Mouse (Mus musculus) layer of hippocampus, adult 9-10 months (tissue): ENCODE results near the gene Sh2d3c.

Experiments
- DNase-seq: peaks from one replicate; pipeline ENCODE4 v3.0.0; 2022; ENCODE audit warnings: low spot score

The Sh2d3c gene

GRCm38 (mm10) chr2:32756674-32757055 is 35.8 kb downstream of the Sh2d3c start:
- DNase-seq: no peak

- DNase-seq: peak; percentile 97
These were observed 36.4 kb downstream of the Sh2d3c start, which contains the start of gene Tor2a for GRCm38 (mm10) chr2:32757056-32757845. TSS of gene Tor2a (plus strand) at chr2:32757234.

- DNase-seq: no peak
These were observed 37.6 kb downstream of the Sh2d3c start for GRCm38 (mm10) chr2:32758503-32758902.

GRCm38 (mm10) chr2:32759001-32759400 is 38.1 kb downstream of the Sh2d3c start:
- peak; percentile 8 for DNase-seq

GRCm38 (mm10) chr2:32761361-32761760 is 40.5 kb downstream of the Sh2d3c start:
- no peak for DNase-seq

- no peak for DNase-seq
These were observed 41.0 kb downstream of the Sh2d3c start for GRCm38 (mm10) chr2:32761859-32762258.

- no peak for DNase-seq
These were observed 42.5 kb downstream of the Sh2d3c start for GRCm38 (mm10) chr2:32763353-32763752.

GRCm38 (mm10) chr2:32767241-32767640 is 46.4 kb downstream of the Sh2d3c start:
- DNase-seq: no peak

- DNase-seq: no peak
These were observed 47.9 kb downstream of the Sh2d3c start for GRCm38 (mm10) chr2:32768661-32769285.

GRCm38 (mm10) chr2:32769327-32770085 is 48.7 kb downstream of the Sh2d3c start:
- DNase-seq: no peak

- DNase-seq: no peak
These were observed 51.0 kb downstream of the Sh2d3c start for GRCm38 (mm10) chr2:32771886-32772285.

GRCm38 (mm10) chr2:32772626-32773279 is 51.9 kb downstream of the Sh2d3c start:
- no peak for DNase-seq

- peak; percentile 97 for DNase-seq
These were observed 54.7 kb downstream of the Sh2d3c start, which contains the start of the genes Ttc16 and Ptrh1 for GRCm38 (mm10) chr2:32775359-32776074. TSS of gene Ttc16 (minus strand) at chr2:32775633. TSS of gene Ptrh1 (plus strand) at chr2:32775786.

- no peak for DNase-seq
These were observed 55.3 kb downstream of the Sh2d3c start for GRCm38 (mm10) chr2:32776192-32776591.

- DNase-seq: no peak
These were observed 57.2 kb downstream of the Sh2d3c start for GRCm38 (mm10) chr2:32778081-32778480.

- no peak for DNase-seq
These were observed 58.3 kb downstream of the Sh2d3c start for GRCm38 (mm10) chr2:32779131-32779530.

- DNase-seq: no peak
These were observed 58.9 kb downstream of the Sh2d3c start for GRCm38 (mm10) chr2:32779714-32780113.

GRCm38 (mm10) chr2:32781710-32782109 is 60.9 kb downstream of the Sh2d3c start:
- no peak for DNase-seq

- no peak for DNase-seq
These were observed 63.3 kb downstream of the Sh2d3c start, which contains the start of gene Cfap157 for GRCm38 (mm10) chr2:32784048-32784681. TSS of gene Cfap157 (minus strand) at chr2:32784428.

GRCm38 (mm10) chr2:32787176-32787575 is 66.3 kb downstream of the Sh2d3c start:
- DNase-seq: no peak

GRCm38 (mm10) chr2:32788581-32788980 is 67.7 kb downstream of the Sh2d3c start:
- no peak for DNase-seq
